Comparison of ENCODE assay signal across 14 mouse cellular contexts in the genomic region with DNA sequence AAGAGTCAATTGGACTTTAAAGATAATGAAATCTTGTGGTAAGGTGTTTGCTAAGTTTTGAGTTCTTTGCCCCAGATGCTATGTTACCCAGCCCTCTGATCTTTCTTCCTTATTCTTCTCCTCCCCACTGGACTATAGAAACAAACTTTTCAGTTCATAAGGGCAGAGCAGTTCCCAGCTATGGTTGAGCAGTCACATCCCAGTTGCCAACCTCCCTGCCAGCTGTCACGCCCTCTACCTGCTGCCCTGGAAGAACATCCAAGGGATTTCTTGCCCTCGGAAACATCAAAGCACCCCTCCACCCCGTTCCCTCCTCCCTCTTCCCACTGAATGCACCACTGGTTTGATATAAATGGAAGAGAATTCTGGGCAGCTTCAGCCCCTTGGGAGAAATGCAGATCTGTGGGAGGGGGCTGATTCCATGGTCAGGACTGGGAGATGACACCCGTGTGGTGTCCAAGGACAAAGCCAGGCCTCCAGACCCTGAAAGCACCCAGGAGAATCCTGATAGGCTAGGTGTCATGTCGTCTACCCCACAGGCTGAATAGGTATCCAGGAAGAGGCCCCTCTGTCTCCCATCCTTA.
DNase-seq lines count a peak whose midpoint lies in the region; ATAC-seq and TF ChIP-seq lines count a peak whose summit lies in the region.
"Had no signal": no experiment of that assay in that cellular context is flagged by ENCODE, and none has a peak within 500 bp of the region (broad histone marks: within the 10 kb centered on the region; RNA-seq: fewer than 3 reads in every experiment).

No protein-coding gene starts in this region.

- WGBS in hindbrain, embryonic 10.5 days = 40% methylated on average over 5 of the region's 5 CpGs
- 26% methylated on average over 5 of the region's 5 CpGs for WGBS in hindbrain, postnatal 0 days
- 54% methylated on average over 5 of the region's 5 CpGs for WGBS in lung, adult 2 months

- H3K27me3 ChIP-seq in hindbrain, embryonic 10.5 days (ENCODE audit: insufficient read depth, poor library complexity, severe bottlenecking) = no peaks in the 10 kb centered on the region
- H3K27me3 ChIP-seq in hindbrain, postnatal 0 days (ENCODE audit: insufficient read depth, low read length) = no peaks in the 10 kb centered on the region
- H3K27me3 ChIP-seq in testis, adult 2 months (ENCODE audit: control insufficient read depth, insufficient read depth, low read length) = no peaks in the 10 kb centered on the region
- H3K27me3 ChIP-seq: liver, embryonic 15.5 days had no signal

- H3K9ac ChIP-seq in hindbrain, postnatal 0 days (replicated peaks; ENCODE audit: low read length) = no peak overlapping the region
- H3K9ac ChIP-seq: liver, embryonic 15.5 days had no signal

- no peak overlapping the region for H3K4me2 ChIP-seq in hindbrain, postnatal 0 days (ENCODE audit: low read depth, low read length)
- H3K4me2 ChIP-seq: liver, embryonic 15.5 days had no signal

- H3K4me3 ChIP-seq in hindbrain, embryonic 10.5 days = no peak overlapping the region
- H3K4me3 ChIP-seq in hindbrain, postnatal 0 days (ENCODE audit: low read length) = no peak overlapping the region
- peak overlapping the region; percentile 38 for H3K4me3 ChIP-seq in testis, adult 2 months (ENCODE audit: control insufficient read depth, low read depth, low read length)
- H3K4me3 ChIP-seq in lung, adult 2 months (replicated peaks; ENCODE audit: extremely low read depth, low read depth, low read length) = no peak overlapping the region
- H3K4me3 ChIP-seq: liver, embryonic 15.5 days had no signal

- H3K9me3 ChIP-seq in hindbrain, embryonic 10.5 days = no peaks in the 10 kb centered on the region
- no peaks in the 10 kb centered on the region for H3K9me3 ChIP-seq in hindbrain, postnatal 0 days (ENCODE audit: low read length)
- H3K9me3 ChIP-seq: liver, embryonic 15.5 days had no signal

- peaks cover 60% of the 10 kb centered on the region for H3K36me3 ChIP-seq in hindbrain, embryonic 10.5 days
- no peaks in the 10 kb centered on the region for H3K36me3 ChIP-seq in hindbrain, postnatal 0 days (ENCODE audit: insufficient read depth, low read length)
- H3K36me3 ChIP-seq in testis, adult 2 months (ENCODE audit: control insufficient read depth, insufficient read depth, low read length) = no peaks in the 10 kb centered on the region
- H3K36me3 ChIP-seq: liver, embryonic 15.5 days had no signal

- ATAC-seq in hindbrain, postnatal 0 days = no peak
- ATAC-seq: intestine, postnatal 0 days had no signal

- DNase-seq in hindbrain, embryonic 10.5 days (ENCODE audit: low spot score) = no peak
- no peak for DNase-seq in hindbrain, postnatal 0 days (ENCODE audit: low spot score)
- no peak for DNase-seq in testis, postnatal 14 days (ENCODE audit: low spot score)
- peak; percentile 24 to 44 for DNase-seq in kidney, postnatal 4 days
- no peak for DNase-seq in cerebellum, postnatal 14 days
- DNase-seq in cerebellum, adult 9-10 months = no peak
- DNase-seq in lung, adult 2 months = no peak
- DNase-seq: cerebellum, adult 2 months; heart, postnatal 10 days; left cerebral cortex, postnatal 4 days; lung, postnatal 36 days had no signal

- peak overlapping the region; percentile 3 for H3K27ac ChIP-seq in hindbrain, embryonic 10.5 days
- H3K27ac ChIP-seq in hindbrain, postnatal 0 days = no peak overlapping the region
- no peak overlapping the region for H3K27ac ChIP-seq in testis, adult 2 months (ENCODE audit: control insufficient read depth, insufficient read depth, low read depth, low read length)
- H3K27ac ChIP-seq: liver, embryonic 15.5 days had no signal

- H3K4me1 ChIP-seq in hindbrain, embryonic 10.5 days (replicated peaks) = peaks cover 33% of the 10 kb centered on the region
- peaks cover 5% of the 10 kb centered on the region; the same call in 1 of the 2 replicates for H3K4me1 ChIP-seq in hindbrain, postnatal 0 days (ENCODE audit: insufficient read depth, low read length)
- H3K4me1 ChIP-seq in testis, adult 2 months (ENCODE audit: control insufficient read depth, insufficient read depth, low read length) = no peaks in the 10 kb centered on the region
- no peaks in the 10 kb centered on the region for H3K4me1 ChIP-seq in lung, adult 2 months (ENCODE audit: control insufficient read depth, insufficient read depth, low read length)
- H3K4me1 ChIP-seq: liver, embryonic 15.5 days had no signal

- TF ChIP-seq POLR2A in testis, adult 2 months (IDR thresholded peaks at IDR 0.05; ENCODE audit: control insufficient read depth, low read depth, low read length) = no peak
- TF ChIP-seq POLR2A in lung, adult 2 months (IDR thresholded peaks at IDR 0.05; ENCODE audit: borderline replicate concordance, extremely low read depth, low read depth, low read length) = no peak

- no peak for TF ChIP-seq CTCF in hindbrain, postnatal 0 days (IDR thresholded peaks at IDR 0.05; ENCODE audit: low read depth)
- TF ChIP-seq CTCF in testis, adult 2 months (IDR thresholded peaks at IDR 0.05; ENCODE audit: control insufficient read depth, insufficient read depth, insufficient replicate concordance, low read depth, low read length) = no peak
- no peak for TF ChIP-seq CTCF in lung, adult 2 months (IDR thresholded peaks at IDR 0.05; ENCODE audit: insufficient read depth, low read length)

Comparison
In these comparisons a context has a peak if more than half of its experiments do, and no peak if none do; other contexts are left out.
1. DNase-seq: peak in kidney, postnatal 4 days (2 of 2); none in hindbrain, embryonic 10.5 days (single experiment), hindbrain, postnatal 0 days (single experiment), testis, postnatal 14 days (single experiment), cerebellum, postnatal 14 days (0 of 2), cerebellum, adult 9-10 months (single experiment) and lung, adult 2 months (single experiment).